8 mouse cellular contexts compared by ENCODE assay signal in the genomic region with DNA sequence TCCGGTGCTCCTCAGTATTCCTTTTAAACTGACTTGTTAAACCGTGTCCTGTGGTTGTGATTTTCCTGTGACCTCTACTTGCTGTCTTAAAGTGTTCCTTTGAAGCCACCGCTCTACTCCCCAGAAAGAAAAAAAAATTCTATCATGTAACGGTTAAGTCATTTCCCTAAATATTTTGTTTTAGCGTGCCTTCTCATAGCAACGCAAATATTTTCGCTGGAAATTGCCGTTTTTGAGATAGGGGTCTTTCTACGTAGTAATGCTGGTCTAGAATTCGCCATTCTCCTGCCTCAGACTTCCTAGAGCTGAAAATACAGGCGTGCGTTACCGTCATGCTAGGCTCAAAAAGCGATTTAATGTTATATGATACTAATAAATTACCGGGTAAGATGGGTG. TPM values are rescaled to one million over a fixed set of nuclear protein-coding genes. Genes with fewer than 3 reads are reported as not detected.
DNase-seq lines count a peak whose midpoint lies in the region; ATAC-seq and TF ChIP-seq lines count a peak whose summit lies in the region.

No protein-coding gene starts in this region.

- no peak for TF ChIP-seq CTCF in lung, embryonic 14.5 days (IDR thresholded peaks at IDR 0.05; ENCODE audit: low read depth)

- H3K27ac ChIP-seq in lung, embryonic 14.5 days (ENCODE audit: low read depth) = peak overlapping the region; percentile 99; the same call in 1 of the 2 replicates
- H3K27ac ChIP-seq in embryonic facial prominence, embryonic 14.5 days (replicated peaks; ENCODE audit: low read depth, low read length) = peak overlapping the region; percentile 99; the same call in 1 of the 2 replicates
- no peak overlapping the region for H3K27ac ChIP-seq in intestine, embryonic 16.5 days (ENCODE audit: low read length)
- H3K27ac ChIP-seq in neural tube, embryonic 12.5 days = no peak overlapping the region

- peak overlapping the region; percentile 86 for H3K4me3 ChIP-seq in lung, embryonic 14.5 days (ENCODE audit: low read depth, low read length)
- H3K4me3 ChIP-seq in embryonic facial prominence, embryonic 14.5 days (ENCODE audit: low read depth, low read length) = peak overlapping the region; percentile 79
- peak overlapping the region; percentile 86 for H3K4me3 ChIP-seq in intestine, embryonic 16.5 days (ENCODE audit: low read length)
- H3K4me3 ChIP-seq in neural tube, embryonic 12.5 days = peak overlapping the region; percentile 85

- DNase-seq in lung, embryonic 14.5 days = no peak
- no peak for DNase-seq in lung, adult 18-20 months
- peak; percentile 8 for DNase-seq in embryonic facial prominence, embryonic 14.5 days (ENCODE audit: low spot score)
- DNase-seq in frontal cortex, postnatal 25 days (ENCODE audit: low spot score in 2 of 2) = no peak
- DNase-seq in cerebellum, adult 18-20 months = no peak

- H3K27me3 ChIP-seq in lung, embryonic 14.5 days (ENCODE audit: insufficient read depth, low read length) = 0 out of 2 replicates have a peak, but pooled peaks cover 5% of the 10 kb centered on the region
- H3K27me3 ChIP-seq in embryonic facial prominence, embryonic 14.5 days (replicated peaks; ENCODE audit: control insufficient read depth, insufficient read depth, low read length) = no peaks in the 10 kb centered on the region
- H3K27me3 ChIP-seq in intestine, embryonic 16.5 days (replicated peaks; ENCODE audit: control insufficient read depth, insufficient read depth, low read length) = no peaks in the 10 kb centered on the region
- no peaks in the 10 kb centered on the region for H3K27me3 ChIP-seq in neural tube, embryonic 12.5 days (replicated peaks)

- H3K4me1 ChIP-seq in lung, embryonic 14.5 days (ENCODE audit: insufficient read depth) = no peaks in the 10 kb centered on the region
- peaks cover 7% of the 10 kb centered on the region for H3K4me1 ChIP-seq in embryonic facial prominence, embryonic 14.5 days (ENCODE audit: control insufficient read depth, insufficient read depth, low read length)
- H3K4me1 ChIP-seq in intestine, embryonic 16.5 days (ENCODE audit: control insufficient read depth, insufficient read depth, low read length) = peaks cover 6% of the 10 kb centered on the region
- H3K4me1 ChIP-seq in neural tube, embryonic 12.5 days = peaks cover 7% of the 10 kb centered on the region

- no peaks in the 10 kb centered on the region for H3K9me3 ChIP-seq in lung, embryonic 14.5 days (ENCODE audit: low read depth, low read length)
- H3K9me3 ChIP-seq in embryonic facial prominence, embryonic 14.5 days (ENCODE audit: control insufficient read depth, low read length) = no peaks in the 10 kb centered on the region
- H3K9me3 ChIP-seq in intestine, embryonic 16.5 days (ENCODE audit: control insufficient read depth, low read length) = no peaks in the 10 kb centered on the region
- H3K9me3 ChIP-seq in neural tube, embryonic 12.5 days = no peaks in the 10 kb centered on the region

- peak overlapping the region; percentile 77 for H3K4me2 ChIP-seq in lung, embryonic 14.5 days
- H3K4me2 ChIP-seq in embryonic facial prominence, embryonic 14.5 days (ENCODE audit: low read depth, low read length) = peak overlapping the region; percentile 74
- H3K4me2 ChIP-seq in intestine, embryonic 16.5 days (ENCODE audit: low read depth, low read length) = peak overlapping the region; percentile 68
- H3K4me2 ChIP-seq in neural tube, embryonic 12.5 days (replicated peaks) = peak overlapping the region; percentile 65

- H3K9ac ChIP-seq in lung, embryonic 14.5 days = peak overlapping the region; percentile 92
- H3K9ac ChIP-seq in embryonic facial prominence, embryonic 14.5 days (ENCODE audit: low read depth, low read length) = peak overlapping the region; percentile 95
- H3K9ac ChIP-seq in intestine, embryonic 16.5 days (ENCODE audit: low read depth, low read length) = peak overlapping the region; percentile 56
- peak overlapping the region; percentile 45 for H3K9ac ChIP-seq in neural tube, embryonic 12.5 days

- 4% methylated on average over 15 of the region's 15 CpGs for WGBS in lung, embryonic 14.5 days
- 2% methylated on average over 15 of the region's 15 CpGs for WGBS in embryonic facial prominence, embryonic 14.5 days
- WGBS in intestine, embryonic 16.5 days = 5% methylated on average over 15 of the region's 15 CpGs
- WGBS in neural tube, embryonic 12.5 days = 7% methylated on average over 15 of the region's 15 CpGs

- H3K36me3 ChIP-seq in lung, embryonic 14.5 days (ENCODE audit: insufficient read depth) = no peaks in the 10 kb centered on the region
- H3K36me3 ChIP-seq in embryonic facial prominence, embryonic 14.5 days (ENCODE audit: control insufficient read depth, insufficient read depth, low read length) = no peaks in the 10 kb centered on the region
- no peaks in the 10 kb centered on the region for H3K36me3 ChIP-seq in intestine, embryonic 16.5 days (ENCODE audit: control insufficient read depth, insufficient read depth, low read length)
- H3K36me3 ChIP-seq in neural tube, embryonic 12.5 days = no peaks in the 10 kb centered on the region

- ATAC-seq in lung, embryonic 14.5 days (ENCODE audit: insufficient read depth) = no peak
- peak; percentile 1; the same call in 1 of the 2 replicates for ATAC-seq in embryonic facial prominence, embryonic 14.5 days (ENCODE audit: low read depth)
- no peak for ATAC-seq in intestine, embryonic 16.5 days
- peak; percentile 11 for ATAC-seq in neural tube, embryonic 12.5 days (ENCODE audit: low FRiP score, low read depth)
- no peak for ATAC-seq in frontal cortex, adult (ENCODE audit: low TSS enrichment)

RNA-seq across cellular contexts. Expression of a gene that starts 4.0 kb away (rescaled TPM):
- polyA plus RNA-seq in lung, embryonic 14.5 days (2014; fragmentation: Nextera tagmentation; extraction: Ambion mirVana) = 39.1 and 40.4 TPM in 2 replicates
- polyA plus RNA-seq in embryonic facial prominence, embryonic 14.5 days (2014; fragmentation: Nextera tagmentation; extraction: Ambion mirVana) = 40.4 and 42.0 TPM in 2 replicates
- 31.6 and 33.3 TPM in 2 replicates for polyA plus RNA-seq in intestine, embryonic 16.5 days (2015; fragmentation: Nextera tagmentation; extraction: Ambion mirVana)
- 77.8 and 83.9 TPM in 2 replicates for polyA plus RNA-seq in neural tube, embryonic 12.5 days (2016; fragmentation: Nextera tagmentation; extraction: Ambion mirVana)

RNA-seq across cellular contexts. Expression of a gene that starts 43.6 kb away (rescaled TPM):
- polyA plus RNA-seq in lung, embryonic 14.5 days (2014; fragmentation: Nextera tagmentation; extraction: Ambion mirVana) = 4.9 and 5.6 TPM in 2 replicates
- 4.3 and 4.5 TPM in 2 replicates for polyA plus RNA-seq in embryonic facial prominence, embryonic 14.5 days (2014; fragmentation: Nextera tagmentation; extraction: Ambion mirVana)
- polyA plus RNA-seq in intestine, embryonic 16.5 days (2015; fragmentation: Nextera tagmentation; extraction: Ambion mirVana) = 8.5 and 9.2 TPM in 2 replicates
- polyA plus RNA-seq in neural tube, embryonic 12.5 days (2016; fragmentation: Nextera tagmentation; extraction: Ambion mirVana) = 1.9 and 2.2 TPM in 2 replicates

RNA-seq across cellular contexts. Expression of a gene that starts 44.2 kb away (rescaled TPM):
- 4.7 and 5.2 TPM in 2 replicates for polyA plus RNA-seq in lung, embryonic 14.5 days (2014; fragmentation: Nextera tagmentation; extraction: Ambion mirVana)
- 5.4 and 6.1 TPM in 2 replicates for polyA plus RNA-seq in embryonic facial prominence, embryonic 14.5 days (2014; fragmentation: Nextera tagmentation; extraction: Ambion mirVana)
- 13.0 and 15.5 TPM in 2 replicates for polyA plus RNA-seq in intestine, embryonic 16.5 days (2015; fragmentation: Nextera tagmentation; extraction: Ambion mirVana)
- polyA plus RNA-seq in neural tube, embryonic 12.5 days (2016; fragmentation: Nextera tagmentation; extraction: Ambion mirVana) = 2.3 and 2.8 TPM in 2 replicates

RNA-seq across cellular contexts. Expression of a gene that starts 58.5 kb away (rescaled TPM):
- 9.9 and 11.0 TPM in 2 replicates for polyA plus RNA-seq in lung, embryonic 14.5 days (2014; fragmentation: Nextera tagmentation; extraction: Ambion mirVana)
- polyA plus RNA-seq in embryonic facial prominence, embryonic 14.5 days (2014; fragmentation: Nextera tagmentation; extraction: Ambion mirVana) = 9.7 and 12.2 TPM in 2 replicates
- polyA plus RNA-seq in intestine, embryonic 16.5 days (2015; fragmentation: Nextera tagmentation; extraction: Ambion mirVana) = 5.7 and 5.9 TPM in 2 replicates
- 11.2 and 11.5 TPM in 2 replicates for polyA plus RNA-seq in neural tube, embryonic 12.5 days (2016; fragmentation: Nextera tagmentation; extraction: Ambion mirVana)

Comparison
In these comparisons a context has a peak if more than half of its experiments do, and no peak if none do; other contexts are left out.
1. ATAC-seq: peak in embryonic facial prominence, embryonic 14.5 days (single experiment) and neural tube, embryonic 12.5 days (single experiment); none in lung, embryonic 14.5 days (single experiment), intestine, embryonic 16.5 days (single experiment) and frontal cortex, adult (single experiment).
2. H3K27ac ChIP-seq: peak in lung, embryonic 14.5 days (single experiment) and embryonic facial prominence, embryonic 14.5 days (single experiment); none in intestine, embryonic 16.5 days (single experiment) and neural tube, embryonic 12.5 days (single experiment).
3. H3K9ac ChIP-seq: peak in every context shown above with its lines; median percentile 95 in embryonic facial prominence, embryonic 14.5 days; 92 in lung, embryonic 14.5 days; 56 in intestine, embryonic 16.5 days; 45 in neural tube, embryonic 12.5 days.
4. Peak in every context shown above with its lines, with median percentiles within 50 percentile points of each other: H3K4me2 ChIP-seq and H3K4me3 ChIP-seq.